Mouse (Mus musculus) layer of hippocampus, postnatal 14 days (tissue): ENCODE measurements at regions not wholly inside any gene's neighbourhood (a gene's known extent, or its start where the extent isn't known, plus 50 kb on each side); places are given as distances from the start of the nearest gene placed in this dataset.

Experiments used
- DNase-seq, 2 experiments: peaks; one replicate each; pipeline ENCODE4 v3.0.0; 2021 to 2022; ENCODE audit warnings: low spot score in 2 of 2, mixed read lengths in 1 of 2

- DNase-seq, result no peak
These were observed 905.6 kb upstream of the Slc10a2 start for GRCm38 (mm10) chr8:6010712-6011111.

GRCm38 (mm10) chr8:6002612-6003011, 897.5 kb upstream of the Slc10a2 start:
- no peak for DNase-seq

GRCm38 (mm10) chr8:5994846-5995245, 889.7 kb upstream of the Slc10a2 start:
- no peak for DNase-seq

- no peak for DNase-seq
These were observed 860.4 kb upstream of the Slc10a2 start for GRCm38 (mm10) chr8:5965403-5966015.

GRCm38 (mm10) chr8:5964299-5964698, 859.1 kb upstream of the Slc10a2 start:
- no peak for DNase-seq

GRCm38 (mm10) chr8:5938057-5938456, 832.9 kb upstream of the Slc10a2 start:
- DNase-seq, result no peak

GRCm38 (mm10) chr8:5918136-5918535, 813.0 kb upstream of the Slc10a2 start:
- peak; percentile 18 to 56 for DNase-seq
